Mouse (Mus musculus) layer of hippocampus, adult 9-11 months (tissue): Measurements from ENCODE around the gene Gm20379.

Source experiments
- DNase-seq: peaks from one replicate; pipeline ENCODE4 v3.0.0; 2022

Gene Gm20379

GRCm38 (mm10) chr13:92337773-92338462 lies 32.1 kb downstream of the Gm20379 start:
- DNase-seq, result no peak

GRCm38 (mm10) chr13:92339787-92340186 lies 34.0 kb downstream of the Gm20379 start:
- DNase-seq, result no peak

- no peak for DNase-seq
Observed at GRCm38 (mm10) chr13:92344033-92344432, 38.3 kb downstream of the Gm20379 start.

- no peak for DNase-seq
Observed at GRCm38 (mm10) chr13:92346338-92346737, 40.6 kb downstream of the Gm20379 start.

- no peak for DNase-seq
Observed at GRCm38 (mm10) chr13:92351100-92351499, 45.3 kb downstream of the Gm20379 start.

- DNase-seq, result no peak
Observed at GRCm38 (mm10) chr13:92353956-92354355, 48.2 kb downstream of the Gm20379 start.

- DNase-seq, result peak; percentile 99
Observed at GRCm38 (mm10) chr13:92354456-92355271, 48.9 kb downstream of the Gm20379 start, which contains the start of the genes Dhfr and Msh3. TSS of gene Dhfr (plus strand) at chr13:92354726. TSS of gene Msh3 (minus strand) at chr13:92355003.

GRCm38 (mm10) chr13:92355272-92355643 lies 49.5 kb downstream of the Gm20379 start:
- no peak for DNase-seq

GRCm38 (mm10) chr13:92356376-92356775 lies 50.6 kb downstream of the Gm20379 start:
- no peak for DNase-seq
